Mouse (Mus musculus) thymus, adult 2 months (tissue): ENCODE data around the gene Lrp10. TPM values are rescaled to one million over a fixed set of nuclear protein-coding genes. Genes with fewer than 3 reads are reported as not detected.

Experiments
- DNase-seq: peaks from one replicate; pipeline ENCODE4 v3.0.0; 2021
- H3K27ac ChIP-seq: fragments of 200-500 bp; 2 replicates; pipeline ENCODE4 v1.5.1; 2012; ENCODE audit warnings: low read length, control low read depth; ENCODE audit not compliant: control insufficient read depth, insufficient read depth
- H3K27me3 ChIP-seq: fragments of 200-500 bp; 2 replicates; pipeline ENCODE4 v1.6.1; 2012; ENCODE audit warnings: mild to moderate bottlenecking, low read length, moderate library complexity, mixed read lengths; ENCODE audit not compliant: control insufficient read depth, insufficient read depth
- H3K36me3 ChIP-seq: fragments of 200-500 bp; 2 replicates; pipeline ENCODE4 v1.6.1; 2012; ENCODE audit warnings: mild to moderate bottlenecking, low read length, moderate library complexity; ENCODE audit not compliant: control insufficient read depth, insufficient read depth
- H3K4me1 ChIP-seq: fragments of 200-500 bp; replicated peaks from 2 replicates; pipeline ENCODE4 v1.6.1; 2012; ENCODE audit warnings: low read length; ENCODE audit not compliant: control insufficient read depth, insufficient read depth
- H3K4me3 ChIP-seq: fragments of 200-500 bp; 2 replicates; pipeline ENCODE4 v1.5.1; 2012; ENCODE audit warnings: mild to moderate bottlenecking, low read length, control low read depth, moderate library complexity; ENCODE audit not compliant: control insufficient read depth, insufficient read depth
- CTCF ChIP-seq: fragments of 200-500 bp; IDR thresholded peaks from 2 replicates; pipeline ENCODE4 v1.5.1; 2012; ENCODE audit warnings: mild to moderate bottlenecking, control low read depth, low read length, moderate library complexity, borderline replicate concordance; ENCODE audit not compliant: control insufficient read depth, poor library complexity, insufficient read depth; ENCODE audit errors: extremely low read depth
- POLR2A ChIP-seq: fragments of 200-500 bp; IDR thresholded peaks from 2 replicates; pipeline ENCODE4 v1.6.1; 2012; ENCODE audit warnings: mild to moderate bottlenecking, low read length, control low read depth, moderate library complexity; ENCODE audit not compliant: control insufficient read depth, poor library complexity, insufficient read depth; ENCODE audit errors: extremely low read depth
- WGBS: fragments of 180-500 bp; shearing (Covaris S2); methylation state at CpG from one replicate; pipeline ENCODE4 v1.1.7; 2018; 5-methylcytosine and 5-hydroxymethylcytosine counted together
- polyA plus RNA-seq: library from polyadenylated mRNA; depleted of rRNA; stranded (reverse); fragments of >200 nt; gene quantifications from 2 replicates; pipeline ENCODE4 v1.2.3, GENCODE M21; 2012

The Lrp10 gene
- polyA plus RNA-seq, 1 experiment: 308 TPM

- H3K4me3 ChIP-seq: no peak overlapping the region
- no peak for DNase-seq
- 85% methylated on average over 12 of the region's 12 CpGs for WGBS
Measured at GRCm38 (mm10) chr14:54433941-54434531, 29.9 kb upstream of the Lrp10 start.

GRCm38 (mm10) chr14:54435194-54435918, 28.6 kb upstream of the Lrp10 start:
- no peaks in the 10 kb centered on the region for H3K36me3 ChIP-seq
- no peak overlapping the region for H3K27ac ChIP-seq
- H3K4me3 ChIP-seq: no peak overlapping the region
- no peak for DNase-seq
- H3K27me3 ChIP-seq: peaks cover 6% of the 10 kb centered on the region; the same call in 1 of the 2 replicates
- 87% methylated on average over 11 of the region's 11 CpGs for WGBS
- peaks cover 22% of the 10 kb centered on the region for H3K4me1 ChIP-seq
- TF ChIP-seq CTCF (no peak), POLR2A (no peak)

More at GRCm38 (mm10) chr14:54433941-54434531, 29.9 kb upstream of the Lrp10 start:
- H3K27ac ChIP-seq: no peak overlapping the region
- no peak for TF ChIP-seq POLR2A
- TF ChIP-seq CTCF: no peak
- H3K4me1 ChIP-seq: peaks cover 27% of the 10 kb centered on the region
- no peaks in the 10 kb centered on the region for H3K36me3 ChIP-seq
- H3K27me3 ChIP-seq: peaks cover 6% of the 10 kb centered on the region; the same call in 1 of the 2 replicates

- Histone ChIP-seq H3K27me3 (no peaks in the 10 kb centered on the region), H3K27ac (no peak overlapping the region), H3K4me1 (no peaks in the 10 kb centered on the region), H3K4me3 (no peak overlapping the region), H3K36me3 (no peaks in the 10 kb centered on the region)
- TF ChIP-seq CTCF: no peak
- no peak for TF ChIP-seq POLR2A
- no peak for DNase-seq
- WGBS: 94% methylated on average over 12 of the region's 12 CpGs
Measured at GRCm38 (mm10) chr14:54439155-54439554, 24.8 kb upstream of the Lrp10 start.

- no peaks in the 10 kb centered on the region for H3K36me3 ChIP-seq
- H3K4me1 ChIP-seq: no peaks in the 10 kb centered on the region
- no peak for DNase-seq
- H3K4me3 ChIP-seq: no peak overlapping the region
- H3K27ac ChIP-seq: no peak overlapping the region
- WGBS: 97% methylated on average over 7 of the region's 7 CpGs
- TF ChIP-seq CTCF (no peak), POLR2A (no peak)
- H3K27me3 ChIP-seq: no peaks in the 10 kb centered on the region
Measured at GRCm38 (mm10) chr14:54439610-54440009, 24.3 kb upstream of the Lrp10 start.

- no peak for TF ChIP-seq CTCF
- TF ChIP-seq POLR2A: no peak
- no peaks in the 10 kb centered on the region for H3K4me1 ChIP-seq
- WGBS: 96% methylated on average over 14 of the region's 14 CpGs
- DNase-seq: no peak
- no peaks in the 10 kb centered on the region for H3K36me3 ChIP-seq
- no peak overlapping the region for H3K27ac ChIP-seq
- no peaks in the 10 kb centered on the region for H3K27me3 ChIP-seq
- no peak overlapping the region for H3K4me3 ChIP-seq
Measured at GRCm38 (mm10) chr14:54440538-54440937, 23.4 kb upstream of the Lrp10 start.

- no peak for DNase-seq
- TF ChIP-seq CTCF (no peak), POLR2A (no peak)
- 92% methylated on average over 4 of the region's 4 CpGs for WGBS
- Histone ChIP-seq H3K4me1 (peaks cover 3% of the 10 kb centered on the region; the same call in 1 of the 2 replicates), H3K36me3 (no peaks in the 10 kb centered on the region), H3K27me3 (no peaks in the 10 kb centered on the region), H3K27ac (no peak overlapping the region), H3K4me3 (no peak overlapping the region)
Measured at GRCm38 (mm10) chr14:54441365-54441764, 22.6 kb upstream of the Lrp10 start.

- WGBS: 71% methylated on average over 3 of the region's 3 CpGs
- Histone ChIP-seq H3K4me1 (peaks cover 5% of the 10 kb centered on the region; the same call in 1 of the 2 replicates), H3K27me3 (no peaks in the 10 kb centered on the region), H3K36me3 (no peaks in the 10 kb centered on the region), H3K27ac (no peak overlapping the region), H3K4me3 (no peak overlapping the region)
- DNase-seq: no peak
- no peak for TF ChIP-seq POLR2A
- TF ChIP-seq CTCF: no peak
Measured at GRCm38 (mm10) chr14:54442548-54442947, 21.4 kb upstream of the Lrp10 start.
